Mouse (Mus musculus) liver, adult 2 months (tissue): ENCODE data around the gene Slc13a3. TPM values are rescaled to one million over a fixed set of nuclear protein-coding genes. Genes with fewer than 3 reads are reported as not detected.

Experiments used
- DNase-seq: peaks from one replicate; pipeline ENCODE4 v3.0.0-alpha.2; 2011; ENCODE audit warnings: low read depth, low spot score; ENCODE audit errors: extremely low read depth
- H3K27ac ChIP-seq: fragments of 200-500 bp; replicated peaks from 2 replicates; pipeline ENCODE4 v1.5.1; 2012; ENCODE audit warnings: low read depth, mild to moderate bottlenecking, control low read depth, inconsistent platforms, low read length; ENCODE audit not compliant: insufficient read depth
- H3K27me3 ChIP-seq: fragments of 200-500 bp; 2 replicates; pipeline ENCODE4 v1.6.1; 2012; ENCODE audit warnings: mild to moderate bottlenecking, moderate library complexity, low read length, inconsistent platforms; ENCODE audit not compliant: control insufficient read depth, insufficient read depth
- H3K36me3 ChIP-seq: fragments of 200-500 bp; 2 replicates; pipeline ENCODE4 v1.6.1; 2012; ENCODE audit warnings: low read length, inconsistent platforms; ENCODE audit not compliant: control insufficient read depth, insufficient read depth
- H3K4me1 ChIP-seq: fragments of 200-500 bp; 2 replicates; pipeline ENCODE4 v1.6.1; 2011; ENCODE audit warnings: low read length; ENCODE audit not compliant: control insufficient read depth, insufficient read depth
- H3K4me3 ChIP-seq: fragments of 200-500 bp; 2 replicates; pipeline ENCODE4 v1.5.1; 2011; ENCODE audit warnings: low read depth, mild to moderate bottlenecking, control low read depth, low read length, moderate library complexity; ENCODE audit not compliant: insufficient read depth
- H3K79me2 ChIP-seq: fragments of 200-500 bp; 2 replicates; pipeline ENCODE4 v1.6.1; 2012; ENCODE audit warnings: inconsistent platforms, mild to moderate bottlenecking, low read length, moderate library complexity; ENCODE audit not compliant: control insufficient read depth, insufficient read depth
- H3K9ac ChIP-seq: fragments of 200-500 bp; 2 replicates; pipeline ENCODE4 v1.6.1; 2012; ENCODE audit warnings: low read depth, mild to moderate bottlenecking, control low read depth, inconsistent platforms, low read length
- CTCF ChIP-seq: fragments of 200-500 bp; IDR thresholded peaks from 2 replicates; pipeline ENCODE4 v1.5.1; 2011; ENCODE audit warnings: low read depth, low read length, control low read depth
- POLR2A ChIP-seq: fragments of 200-500 bp; IDR thresholded peaks from 2 replicates; pipeline ENCODE4 v1.6.1; 2011; ENCODE audit warnings: low read length, control low read depth; ENCODE audit not compliant: insufficient read depth; ENCODE audit errors: extremely low read depth
- WGBS: fragments of 180-500 bp; shearing (Covaris S2); methylation state at CpG from one replicate; pipeline ENCODE4 v1.1.7; 2018; 5-methylcytosine and 5-hydroxymethylcytosine counted together
- polyA plus RNA-seq: library from polyadenylated mRNA; depleted of rRNA; stranded (reverse); fragments of >200 nt; gene quantifications from 2 replicates; pipeline ENCODE4 v1.2.3, GENCODE M21; 2012
- total RNA-seq: library from RNA; depleted of rRNA; stranded (reverse); fragments of >200 nt; gene quantifications from 2 replicates; pipeline ENCODE4 v1.2.3, GENCODE M21; 2014

The Slc13a3 gene
- total and polyA plus RNA-seq, 2 experiments: 8.2 to 16.1 TPM

GRCm38 (mm10) chr2:165375478-165375877 lies 97.6 kb downstream of the Slc13a3 start:
- WGBS: 72% methylated on average over 5 of the region's 5 CpGs
- TF ChIP-seq CTCF: no peak
- TF ChIP-seq POLR2A: no peak
- Histone ChIP-seq H3K27ac (no peak overlapping the region), H3K9ac (no peak overlapping the region), H3K4me3 (no peak overlapping the region), H3K79me2 (no peaks in the 10 kb centered on the region), H3K36me3 (peaks cover 5% of the 10 kb centered on the region), H3K4me1 (no peaks in the 10 kb centered on the region), H3K27me3 (no peaks in the 10 kb centered on the region)
- DNase-seq: no peak

- Histone ChIP-seq H3K27me3 (0 out of 2 replicates have a peak, but pooled peaks cover 3% of the 10 kb centered on the region), H3K79me2 (no peaks in the 10 kb centered on the region), H3K4me1 (peaks cover 2% of the 10 kb centered on the region; the same call in 1 of the 2 replicates), H3K9ac (no peak overlapping the region), H3K27ac (no peak overlapping the region), H3K36me3 (no peaks in the 10 kb centered on the region), H3K4me3 (no peak overlapping the region)
- DNase-seq: no peak
- TF ChIP-seq CTCF: no peak
- 33% methylated on average over 3 of the region's 3 CpGs for WGBS
Observed at GRCm38 (mm10) chr2:165371066-165371465, 102.0 kb downstream of the Slc13a3 start.

- Histone ChIP-seq H3K27ac (no peak overlapping the region), H3K4me1 (peaks cover 2% of the 10 kb centered on the region; the same call in 1 of the 2 replicates), H3K36me3 (no peaks in the 10 kb centered on the region), H3K79me2 (no peaks in the 10 kb centered on the region), H3K4me3 (no peak overlapping the region), H3K9ac (no peak overlapping the region), H3K27me3 (0 out of 2 replicates have a peak, but pooled peaks cover 3% of the 10 kb centered on the region)
- no peak for DNase-seq
- WGBS: 71% methylated on average over 3 of the region's 3 CpGs
- TF ChIP-seq POLR2A (no peak), CTCF (no peak)
Observed at GRCm38 (mm10) chr2:165370348-165370747, 102.7 kb downstream of the Slc13a3 start.

- H3K36me3 ChIP-seq: no peaks in the 10 kb centered on the region
- H3K27me3 ChIP-seq: 0 out of 2 replicates have a peak, but pooled peaks cover 3% of the 10 kb centered on the region
- TF ChIP-seq CTCF (no peak), POLR2A (no peak)
- DNase-seq: no peak
- 22% methylated on average over 27 of the region's 27 CpGs for WGBS
- H3K27ac ChIP-seq: no peak within 1 kb of the TSS
- peaks cover 2% of the 10 kb centered on the region; the same call in 1 of the 2 replicates for H3K4me1 ChIP-seq
- H3K79me2 ChIP-seq: no peaks in the 10 kb centered on the region
- H3K4me3 ChIP-seq: no peak within 1 kb of the TSS
- no peak within 1 kb of the TSS for H3K9ac ChIP-seq
Observed at GRCm38 (mm10) chr2:165368496-165368895, 104.5 kb downstream of the Slc13a3 start, which contains the start of gene Zfp663. Gene Zfp663 (minus strand): TSS chr2:165368729.

- no peak for DNase-seq
- H3K36me3 ChIP-seq: no peaks in the 10 kb centered on the region
- H3K27ac ChIP-seq: no peak overlapping the region
- no peaks in the 10 kb centered on the region for H3K79me2 ChIP-seq
- TF ChIP-seq POLR2A (no peak), CTCF (no peak)
- peaks cover 2% of the 10 kb centered on the region; the same call in 1 of the 2 replicates for H3K4me1 ChIP-seq
- no peak overlapping the region for H3K9ac ChIP-seq
- H3K27me3 ChIP-seq: 0 out of 2 replicates have a peak, but pooled peaks cover 3% of the 10 kb centered on the region
- WGBS: 8% methylated on average over 13 of the region's 13 CpGs
- H3K4me3 ChIP-seq: no peak overlapping the region
Observed at GRCm38 (mm10) chr2:165367868-165368439, 105.1 kb downstream of the Slc13a3 start.

- peaks cover 2% of the 10 kb centered on the region; the same call in 1 of the 2 replicates for H3K4me1 ChIP-seq
- WGBS: 1% methylated on average over 5 of the region's 8 CpGs
- no peak overlapping the region for H3K9ac ChIP-seq
- no peak overlapping the region for H3K27ac ChIP-seq
- no peaks in the 10 kb centered on the region for H3K36me3 ChIP-seq
- peak; percentile 54 for DNase-seq
- no peak overlapping the region for H3K4me3 ChIP-seq
- TF ChIP-seq CTCF (no peak), POLR2A (no peak)
- H3K27me3 ChIP-seq: 0 out of 2 replicates have a peak, but pooled peaks cover 3% of the 10 kb centered on the region
- no peaks in the 10 kb centered on the region for H3K79me2 ChIP-seq
Observed at GRCm38 (mm10) chr2:165367047-165367520, 105.9 kb downstream of the Slc13a3 start.
